Mouse (Mus musculus) spleen, postnatal 14 days (tissue): ENCODE results near the gene Mfrp.

Experiments used
- DNase-seq, 2 experiments: peaks; one replicate each; pipeline ENCODE4 v3.0.0; 2021 to 2022; ENCODE audit warnings: low spot score in 2 of 2

Mfrp gene

DNA sequence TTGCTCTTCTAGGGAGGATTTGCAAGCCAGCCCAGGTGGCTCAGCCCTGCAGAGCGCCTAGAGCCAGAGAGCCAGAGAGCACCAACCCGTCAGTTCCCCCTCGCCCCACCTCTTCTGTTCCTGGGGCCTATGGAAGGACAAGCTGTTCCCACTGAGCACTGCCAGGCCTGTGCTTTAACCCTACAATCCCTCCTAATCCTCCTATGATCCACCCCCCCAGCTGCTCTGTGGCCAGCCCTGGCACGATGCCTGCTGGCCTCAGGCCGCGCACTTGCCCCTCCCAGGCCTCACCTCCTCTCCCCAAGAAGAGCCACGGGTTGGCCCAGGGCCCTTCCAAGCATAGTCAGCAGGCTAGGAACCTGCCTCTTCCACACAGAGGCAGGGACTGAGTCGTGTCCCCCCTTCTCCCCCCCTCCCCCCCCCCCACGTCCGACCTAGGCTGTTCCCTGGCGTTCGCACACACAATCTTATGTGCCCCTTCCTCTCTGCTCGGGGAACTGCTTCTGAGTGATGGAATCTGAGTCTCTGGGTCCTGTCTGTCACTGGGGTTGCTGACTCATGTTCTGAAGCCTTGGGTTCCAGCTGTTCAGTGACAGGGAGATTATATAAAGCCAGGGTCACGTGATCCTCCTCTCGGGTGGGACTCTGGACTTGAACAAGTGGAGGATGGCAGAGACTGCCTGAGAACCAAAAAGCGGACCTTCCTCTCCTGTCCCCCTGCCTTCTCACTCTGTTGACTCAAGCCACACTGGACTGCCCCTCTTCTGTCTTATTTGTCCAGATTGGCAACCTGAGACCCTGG lies 22.4 kb upstream of the Mfrp start:
- no peak for DNase-seq

DNA sequence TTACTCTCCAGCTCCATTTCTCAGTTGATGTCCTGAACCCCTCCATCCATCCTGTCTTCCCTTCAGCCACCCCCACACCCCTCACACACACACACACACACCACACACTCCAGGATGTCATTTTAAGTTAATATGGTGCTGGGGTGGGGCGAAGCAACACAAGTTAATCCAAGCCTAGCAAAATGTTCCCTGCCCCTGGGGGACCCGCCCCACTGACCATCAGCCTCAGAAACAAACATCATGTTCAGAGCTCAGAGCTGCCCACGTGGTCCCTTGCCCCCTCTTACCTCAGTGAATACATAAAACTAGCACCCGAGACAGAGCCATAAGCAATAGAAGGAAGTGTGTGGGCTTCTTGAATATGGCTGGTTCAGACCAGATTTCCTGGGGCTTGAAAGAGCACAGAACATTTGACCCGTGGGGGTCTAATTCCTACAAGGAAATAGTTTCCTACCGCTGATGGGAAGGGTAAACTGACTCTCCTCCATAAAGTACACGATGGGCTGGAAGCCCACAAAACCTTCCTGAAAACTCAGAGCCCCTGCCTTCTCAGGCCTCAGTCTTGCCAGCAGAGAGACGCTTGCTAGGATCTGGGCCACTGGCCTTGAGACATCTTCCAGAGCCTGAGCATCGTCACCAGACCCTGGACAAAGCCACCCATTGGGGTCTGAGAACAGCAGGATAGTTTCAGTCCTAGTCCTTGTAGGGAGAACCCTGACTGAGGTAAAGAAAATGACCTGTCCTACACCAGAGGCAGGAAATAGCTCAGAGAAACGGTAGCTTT lies 21.3 kb upstream of the Mfrp start:
- DNase-seq, result no peak

DNA sequence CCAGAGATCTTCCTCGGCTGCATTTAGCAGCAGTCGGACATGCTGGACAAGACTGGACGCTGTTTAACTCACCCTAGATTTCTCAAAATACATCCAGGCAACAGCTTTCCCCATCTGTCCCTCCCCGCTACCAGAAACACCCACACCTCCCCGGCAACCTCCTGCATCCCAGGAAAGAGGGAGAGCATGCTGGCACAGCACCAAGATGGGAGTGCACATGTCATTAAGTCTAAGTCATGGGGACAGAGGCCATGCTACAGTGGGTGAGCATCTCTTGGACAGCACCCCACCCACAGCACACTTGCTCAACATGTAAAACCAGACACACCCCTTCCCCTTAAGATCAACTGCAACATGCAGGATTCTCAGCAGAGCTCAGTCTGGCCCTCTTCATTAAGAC lies 20.6 kb upstream of the Mfrp start:
- DNase-seq, result no peak

DNA sequence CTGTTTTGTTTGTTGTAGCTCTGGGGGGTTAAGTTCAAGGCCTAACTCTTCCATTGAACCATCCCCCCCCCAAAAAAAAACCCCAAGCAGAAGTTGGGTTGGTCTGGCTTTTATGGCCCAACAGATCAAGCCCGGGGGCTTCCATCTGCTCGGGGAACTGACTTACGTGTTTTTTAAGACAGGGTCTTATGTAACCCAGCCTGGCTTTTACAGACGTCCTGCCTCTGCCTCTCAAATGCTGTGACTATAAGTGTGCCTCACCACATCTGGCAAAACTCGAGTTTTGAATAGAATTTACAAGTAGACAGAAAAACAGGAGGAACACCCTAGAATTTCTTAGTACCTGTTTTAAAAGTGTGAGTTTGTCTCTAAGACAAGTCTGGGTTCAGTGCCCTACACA lies 19.9 kb upstream of the Mfrp start:
- no peak for DNase-seq

DNA sequence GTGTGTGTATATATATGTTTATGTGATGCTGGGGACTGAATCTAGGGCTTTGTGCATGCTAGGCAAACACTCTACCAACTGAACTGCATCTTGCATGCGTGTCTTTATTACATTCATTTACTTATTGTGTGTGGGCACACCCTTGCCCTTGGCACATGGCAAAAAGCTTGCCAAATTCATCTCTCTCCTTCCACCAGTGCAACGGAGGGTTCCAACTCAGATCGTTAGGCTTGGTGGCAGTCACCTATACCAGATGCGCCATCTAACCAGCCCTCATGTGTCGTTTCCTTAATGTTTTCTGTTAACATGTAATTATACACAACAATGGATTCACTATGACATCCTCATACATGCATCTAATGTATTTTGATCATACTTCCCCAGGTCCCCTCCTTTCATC lies 19.3 kb upstream of the Mfrp start:
- DNase-seq, result no peak

DNA sequence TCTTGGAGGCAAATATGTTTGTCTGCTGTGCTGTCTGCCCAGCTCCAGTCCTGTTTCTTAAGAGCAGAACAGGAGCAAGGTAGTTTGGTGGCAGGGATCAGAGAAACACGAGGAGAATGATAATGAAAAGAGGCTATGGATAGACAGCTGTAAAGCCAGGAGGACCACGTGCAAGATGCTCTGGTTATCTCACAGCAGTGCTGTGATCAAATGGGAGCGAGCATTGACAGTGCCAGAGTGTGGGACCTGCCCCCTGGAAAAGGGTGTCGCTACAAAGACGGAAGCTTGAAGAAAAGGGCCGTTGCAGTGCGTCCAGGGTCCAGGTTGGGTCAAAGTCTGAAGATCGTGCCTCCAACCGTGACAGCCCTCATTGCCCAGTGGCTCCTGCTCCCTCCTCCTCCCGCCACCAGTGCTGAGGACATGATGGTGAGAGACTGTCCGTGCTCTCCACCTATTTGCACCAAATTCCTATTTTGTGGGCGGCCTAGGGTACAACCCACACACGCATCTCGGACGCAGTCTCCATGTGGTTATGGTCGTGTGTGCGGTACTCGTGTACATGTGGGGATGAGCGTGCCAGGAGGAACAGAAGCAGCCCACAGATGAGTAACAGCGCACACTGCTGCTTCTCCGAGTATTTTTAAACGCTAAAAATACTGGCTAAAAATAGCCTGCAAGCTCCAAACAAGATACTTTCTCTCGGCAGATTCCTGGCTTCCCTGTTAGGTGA lies 18.0 kb upstream of the Mfrp start:
- DNase-seq, result no peak

DNA sequence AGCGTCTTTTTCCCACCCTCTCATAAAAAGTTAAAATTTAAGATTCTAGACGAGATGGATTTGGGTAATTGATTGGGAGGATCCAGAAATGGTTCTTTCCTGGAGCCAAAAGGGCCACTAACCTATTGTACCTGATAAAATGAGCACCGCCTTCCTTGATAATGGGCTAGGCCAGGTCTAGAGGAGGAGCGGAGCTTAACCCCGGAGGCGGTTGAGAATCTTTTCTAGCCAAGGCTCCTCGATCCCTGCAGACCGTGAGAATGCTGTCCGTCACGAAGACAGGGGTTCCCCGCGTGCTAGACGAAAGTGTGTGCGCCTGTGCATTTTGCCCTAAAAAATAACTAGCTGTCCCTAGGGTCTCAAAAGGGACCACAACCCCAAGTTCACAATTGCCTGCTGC lies 17.3 kb upstream of the Mfrp start:
- DNase-seq, result no peak

DNA sequence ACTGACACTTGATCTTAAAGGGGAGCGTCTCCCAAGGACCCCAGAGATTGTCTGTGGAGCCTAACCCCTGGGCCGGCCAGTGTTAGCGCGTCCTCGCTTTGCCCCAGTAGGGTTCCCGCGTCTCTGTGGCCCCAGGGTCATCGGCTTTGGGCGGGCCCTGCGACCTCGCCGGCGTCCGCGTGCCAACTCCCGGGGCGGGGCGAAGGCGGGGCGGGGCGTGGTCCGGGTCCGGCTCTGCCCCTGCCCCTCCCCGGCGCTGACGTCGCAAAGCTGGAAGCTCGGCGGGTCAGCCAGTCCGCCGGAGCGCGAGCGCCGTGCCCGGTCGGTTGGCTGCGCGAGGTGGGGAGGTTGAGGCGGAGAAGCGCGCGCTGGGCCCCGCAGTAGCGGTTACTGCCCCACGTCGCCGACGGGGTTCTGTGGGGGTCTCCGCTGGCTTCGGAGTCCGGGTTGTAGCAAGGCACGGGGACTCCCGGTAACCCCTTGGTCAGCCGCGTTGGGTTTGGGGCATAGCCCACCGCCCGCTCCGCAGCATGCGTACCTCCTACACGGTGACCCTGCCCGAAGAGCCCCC lies 16.8 kb upstream of the Mfrp start:
- DNase-seq, result peak; percentile 75 to 76

DNA sequence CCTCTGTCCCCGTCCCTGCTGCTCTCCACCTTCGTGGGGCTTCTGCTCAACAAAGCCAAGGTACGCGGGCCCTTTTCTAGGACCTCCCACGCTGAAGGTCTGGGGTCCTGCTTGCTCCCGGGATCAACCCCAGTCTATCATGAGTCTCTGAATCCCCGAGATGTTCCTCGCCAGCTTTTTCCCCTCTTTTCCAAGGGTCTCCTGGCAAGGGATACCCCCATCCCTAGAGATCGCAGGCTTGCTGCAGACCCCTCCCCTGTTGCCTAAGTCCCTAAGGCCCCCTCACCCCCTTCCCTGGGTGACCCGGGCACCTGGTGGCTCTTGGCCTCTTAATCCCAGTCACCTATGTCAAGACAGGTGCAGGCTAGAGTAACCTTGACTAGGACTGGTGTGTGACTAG lies 16.3 kb upstream of the Mfrp start:
- no peak for DNase-seq

DNA sequence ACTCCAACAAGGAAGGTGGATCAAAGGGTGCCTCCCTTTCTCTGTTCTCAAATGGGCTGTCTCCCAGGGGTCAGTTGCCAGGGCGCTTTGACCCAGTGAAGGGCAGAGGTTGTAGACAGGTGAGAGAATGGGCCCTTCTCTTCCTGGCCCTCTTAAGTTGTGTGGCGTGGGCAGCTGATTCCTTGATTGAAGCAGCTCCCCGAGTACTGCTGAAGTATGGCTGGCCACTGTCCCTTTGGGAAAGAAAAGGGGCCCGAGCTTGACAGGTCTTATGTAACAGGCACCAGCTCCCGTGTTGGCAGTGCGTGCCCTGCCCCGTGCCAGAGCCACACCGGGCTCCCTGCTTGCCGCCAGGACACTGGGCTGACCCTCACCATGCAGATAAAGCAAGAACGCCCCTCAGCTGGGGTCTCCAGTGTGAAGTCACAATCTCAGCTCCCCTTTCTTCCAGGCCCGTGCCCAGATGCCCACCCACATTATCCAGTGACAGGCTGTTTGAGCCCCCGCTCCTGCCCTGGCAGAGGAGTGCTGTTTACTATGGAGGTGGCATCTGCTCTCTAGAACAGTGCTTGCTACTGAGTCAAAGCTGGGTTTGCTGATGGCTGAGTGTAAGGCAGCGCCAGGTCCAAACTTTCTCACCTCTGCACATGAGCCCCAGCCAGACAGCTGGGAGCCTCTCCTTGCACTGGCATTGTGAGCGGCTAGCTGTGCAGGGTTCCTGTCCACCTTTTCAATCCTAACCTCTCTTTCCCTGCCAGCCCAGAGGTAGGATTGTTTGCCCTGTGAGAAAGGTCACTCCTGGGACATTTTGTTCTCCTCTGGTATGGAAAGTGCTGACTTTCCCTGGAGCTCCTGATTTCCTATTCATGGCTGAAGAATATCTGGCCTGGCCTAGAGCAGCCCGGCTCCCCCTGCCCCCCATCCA lies 15.5 kb upstream of the Mfrp start:
- DNase-seq, result no peak

DNA sequence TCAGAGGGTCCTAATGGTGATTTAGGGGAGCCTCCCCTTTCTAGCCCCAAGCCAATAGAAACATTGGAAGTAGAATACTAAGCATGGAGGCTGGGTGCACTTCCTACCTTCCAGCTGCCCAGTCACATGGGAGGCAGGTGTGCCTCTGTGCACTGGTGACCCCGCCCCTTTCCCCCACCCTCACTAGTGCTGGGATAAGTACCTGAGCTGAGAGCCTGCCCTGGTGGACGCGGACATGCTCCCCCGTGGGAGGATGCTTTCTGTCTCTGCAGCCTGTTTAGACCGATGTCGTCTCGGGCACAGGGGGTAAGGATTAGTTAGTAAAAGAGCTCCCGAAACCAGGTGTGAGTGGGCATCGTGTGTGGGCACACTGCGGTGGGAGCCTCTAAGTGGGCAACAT lies 14.6 kb upstream of the Mfrp start:
- no peak for DNase-seq

DNA sequence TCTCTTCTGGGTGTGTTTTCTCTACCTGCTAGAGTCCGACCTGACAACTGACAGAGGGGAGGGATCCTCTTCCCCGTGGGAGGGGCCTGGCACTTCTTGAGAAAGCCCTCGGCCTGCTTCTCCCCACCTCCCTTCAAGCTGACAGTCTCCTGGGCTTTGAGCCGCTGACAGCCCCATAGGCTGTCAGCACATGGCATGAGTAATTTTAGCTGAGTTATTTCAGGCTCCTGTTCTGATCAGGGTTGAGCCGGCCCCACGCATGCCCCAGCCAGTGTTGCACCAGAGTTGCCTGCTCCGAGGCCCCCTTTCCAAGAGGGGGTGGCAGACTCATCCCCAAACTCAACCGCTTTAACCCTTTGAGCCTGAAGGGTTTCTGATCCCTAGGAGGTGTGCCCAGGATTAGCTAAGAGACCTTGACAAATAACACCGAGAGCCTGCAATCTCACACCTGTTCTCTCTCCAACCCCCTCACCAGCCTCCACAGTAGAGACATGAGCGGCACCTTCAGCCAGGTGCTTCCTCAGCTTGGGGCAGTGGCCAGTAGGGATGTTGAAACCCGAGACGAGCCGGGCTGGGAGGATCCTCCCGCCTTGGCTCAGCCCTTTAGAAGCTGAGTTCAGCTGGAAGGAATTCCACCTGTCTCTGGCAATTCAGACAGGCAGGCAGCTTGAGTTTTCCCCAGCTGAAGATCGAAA lies 13.6 kb upstream of the Mfrp start:
- no peak for DNase-seq

DNA sequence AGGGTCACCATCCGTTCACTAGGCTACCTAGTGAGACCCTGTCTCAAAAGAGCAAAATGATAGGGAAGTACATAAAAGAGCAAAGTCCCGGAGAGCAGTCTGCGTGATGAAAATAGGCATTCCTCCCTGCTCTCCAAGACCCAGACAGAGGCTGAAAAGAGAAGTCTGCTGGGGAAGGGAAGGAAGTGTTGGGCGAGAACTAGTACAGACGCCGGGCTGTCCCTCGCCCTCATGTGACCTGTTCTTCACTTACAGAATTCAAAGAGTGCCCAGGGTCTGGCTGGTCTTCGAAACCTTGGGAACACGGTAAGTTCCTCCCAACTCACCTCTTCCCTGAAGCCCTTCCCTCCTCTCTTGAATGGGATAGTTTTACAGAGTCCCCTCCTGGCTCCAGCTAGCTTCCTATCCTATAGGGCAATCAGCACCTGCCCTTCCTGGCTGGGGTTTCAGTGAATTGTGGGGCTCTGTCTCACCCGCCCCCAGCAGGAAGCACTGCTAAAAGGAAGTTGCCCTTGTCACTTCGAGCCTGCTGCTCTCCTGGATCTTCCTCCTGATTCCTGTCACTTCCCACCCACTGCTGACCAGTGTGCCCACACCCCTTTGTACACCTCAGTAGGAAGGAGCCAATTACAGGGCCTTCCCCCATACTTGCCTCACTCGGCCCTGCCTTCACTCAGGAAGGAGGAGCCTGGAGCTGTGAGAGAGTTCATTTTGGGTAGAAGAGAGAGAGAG lies 12.5 kb upstream of the Mfrp start:
- DNase-seq, result no peak

DNA sequence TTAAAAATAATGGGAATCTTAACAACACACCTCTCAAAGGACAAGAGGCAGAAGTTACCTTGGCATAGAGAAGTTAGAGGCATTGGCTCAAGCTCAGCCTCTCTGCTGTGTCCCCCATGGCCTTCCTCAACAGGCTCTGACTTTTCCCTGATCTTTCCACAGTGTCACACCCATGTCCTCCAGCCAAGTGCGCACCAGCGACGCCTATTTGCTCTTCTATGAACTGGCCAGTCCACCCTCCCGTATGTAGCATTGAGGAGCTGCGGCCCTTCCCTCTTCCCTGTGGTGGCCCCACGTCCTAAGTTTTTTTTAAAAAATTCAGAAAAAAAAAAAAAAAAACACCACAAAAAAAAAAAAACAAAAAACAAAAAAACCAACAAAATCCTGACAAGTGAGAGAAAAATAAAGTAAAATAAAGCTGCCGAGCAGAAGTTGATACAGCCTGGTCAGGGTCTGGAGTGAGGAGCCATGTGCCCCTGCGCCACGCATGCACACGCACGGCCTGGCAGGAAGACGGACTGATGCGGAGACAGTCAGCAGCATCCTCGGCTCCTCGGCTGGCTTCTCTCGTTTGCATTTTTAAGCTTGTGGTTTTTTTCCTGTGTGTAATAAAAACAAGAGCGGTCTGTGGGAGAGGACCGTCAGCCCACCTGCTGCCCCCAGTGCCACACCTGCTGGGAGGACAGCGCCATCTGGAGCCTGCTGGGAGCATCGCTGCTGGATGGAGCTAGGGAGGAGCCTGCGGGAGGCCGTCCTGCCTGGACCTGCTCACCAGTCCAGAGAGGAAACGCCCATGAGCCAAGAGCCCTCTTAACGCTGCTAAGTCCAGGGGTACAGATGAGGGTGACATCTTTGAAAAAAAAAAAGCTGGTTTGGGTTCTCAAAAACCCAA lies 7.7 kb upstream of the Mfrp start:
- DNase-seq, result peak; percentile 48 to 72

DNA sequence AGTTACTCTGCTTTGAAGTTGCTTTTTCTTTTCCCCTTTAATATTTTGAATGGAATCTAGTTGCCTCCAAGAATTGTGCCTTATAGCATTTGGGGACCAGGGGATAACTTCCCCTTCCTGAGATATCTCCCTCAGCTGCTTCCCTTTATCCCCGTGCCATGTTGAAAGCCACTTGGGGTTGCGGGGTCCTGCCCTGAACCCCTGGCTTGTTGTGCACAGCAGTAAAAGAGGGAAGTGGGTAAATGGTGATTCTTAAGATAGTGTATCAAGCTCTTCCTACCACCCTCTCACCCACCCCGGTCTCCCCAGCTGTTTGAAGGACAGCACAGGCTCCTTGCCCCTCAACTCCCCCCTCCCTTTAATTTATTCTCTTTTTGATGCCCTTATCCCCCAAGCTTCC lies 6.8 kb upstream of the Mfrp start:
- DNase-seq, result no peak

DNA sequence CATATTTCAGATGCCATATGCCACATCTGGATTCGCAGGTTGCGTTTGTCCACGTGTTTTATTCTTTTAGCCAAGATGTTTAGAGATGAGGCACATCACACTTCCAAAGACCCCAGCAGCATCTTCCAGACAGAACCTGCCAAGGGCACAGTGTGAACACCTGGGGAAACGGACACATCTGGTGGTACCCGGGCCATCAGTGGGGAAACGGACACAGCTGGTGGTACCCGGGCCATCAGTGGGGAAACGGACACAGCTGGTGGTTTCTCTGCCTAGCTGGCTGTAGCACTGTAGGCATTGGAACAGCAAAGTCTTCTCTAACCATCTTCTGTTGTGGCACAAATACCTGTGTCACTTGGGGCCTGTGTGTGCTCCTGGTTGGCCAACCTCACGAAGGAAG lies 5.7 kb upstream of the Mfrp start:
- DNase-seq, result no peak

DNA sequence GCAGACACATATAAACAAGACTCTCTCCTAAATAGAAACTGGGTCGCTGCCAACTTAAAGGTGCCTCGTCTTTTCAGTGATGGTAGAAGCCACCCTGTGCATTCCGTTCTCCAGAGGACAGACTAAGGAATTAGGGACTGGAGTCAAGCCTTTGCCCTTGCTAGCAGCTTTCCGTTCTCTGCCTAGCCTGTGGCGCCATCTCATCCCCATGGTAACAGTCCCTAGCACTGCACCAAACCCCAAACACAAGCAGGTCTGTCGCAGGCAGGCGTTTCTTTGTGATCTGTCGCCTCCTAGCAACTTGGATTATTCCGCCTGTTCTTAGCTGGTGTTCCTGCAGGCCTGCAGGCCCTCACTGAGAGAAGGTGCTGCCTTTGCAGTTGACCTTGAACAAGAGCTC lies 5.0 kb upstream of the Mfrp start:
- no peak for DNase-seq

DNA sequence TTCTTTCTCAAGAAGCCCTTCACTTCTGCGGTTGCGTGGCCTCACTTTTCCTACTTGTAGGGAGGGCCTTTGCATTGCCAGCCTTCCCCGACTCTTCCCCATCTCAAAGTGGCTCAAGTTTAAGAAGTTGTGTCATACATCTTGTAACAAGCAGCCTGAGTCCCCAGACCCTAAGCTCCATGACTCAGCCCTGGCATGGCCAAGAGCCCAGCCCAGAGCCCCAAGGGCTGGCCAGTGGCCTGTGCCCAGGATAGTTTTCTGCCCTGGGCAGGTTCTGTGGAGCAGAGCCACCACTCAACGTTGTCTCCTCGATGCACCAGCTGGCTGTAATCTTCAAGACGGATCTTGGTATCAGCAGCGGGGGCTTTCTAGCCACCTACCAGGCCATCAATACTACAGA lies 3.4 kb downstream of the Mfrp start:
- no peak for DNase-seq

DNA sequence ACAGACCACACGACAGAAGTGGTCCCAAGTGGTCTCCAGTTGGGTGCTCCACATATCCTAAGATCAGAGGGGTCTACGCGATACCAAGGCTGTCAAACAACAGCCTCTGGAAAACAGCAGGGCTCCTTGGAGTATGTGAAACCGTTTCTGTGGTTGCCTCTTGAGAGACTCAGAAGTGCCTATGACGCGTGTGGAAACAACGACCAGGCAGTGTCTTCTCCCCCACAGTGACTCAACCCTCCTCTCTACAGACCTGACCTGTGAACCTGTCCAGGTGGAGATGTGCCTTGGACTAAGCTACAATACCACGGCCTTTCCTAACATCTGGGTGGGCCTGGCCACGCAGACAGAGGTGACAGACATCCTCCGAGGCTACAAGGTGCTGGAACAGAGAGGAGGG lies 4.3 kb downstream of the Mfrp start:
- DNase-seq, result no peak
